In genomic region chr8:47989211-47989610, GRCm38 (mm10) we compare ENCODE assay signal across 9 mouse cellular contexts. TPM values are rescaled to one million over a fixed set of nuclear protein-coding genes. Genes with fewer than 3 reads are reported as not detected.
DNase-seq lines count a peak whose midpoint lies in the region; ATAC-seq and TF ChIP-seq lines count a peak whose summit lies in the region.
"Had no signal": no experiment of that assay in that cellular context is flagged by ENCODE, and none has a peak within 500 bp of the region (broad histone marks: within the 10 kb centered on the region; RNA-seq: fewer than 3 reads in every experiment).

No protein-coding gene starts in this region.

- H3K4me2 ChIP-seq in kidney, embryonic 14.5 days (replicated peaks; ENCODE audit: low read depth, low read length): peak overlapping the region; percentile 96
- peak overlapping the region; percentile 98 for H3K4me2 ChIP-seq in hindbrain, embryonic 15.5 days
- peak overlapping the region; percentile 96 for H3K4me2 ChIP-seq in midbrain, embryonic 15.5 days

- peak overlapping the region; percentile 88 for H3K4me3 ChIP-seq in kidney, embryonic 14.5 days (ENCODE audit: low read length)
- H3K4me3 ChIP-seq in bone marrow macrophage, adult 2 months (ENCODE audit: insufficient read depth, low read length): peak overlapping the region; percentile 78
- H3K4me3 ChIP-seq in hindbrain, embryonic 15.5 days: peak overlapping the region; percentile 90
- H3K4me3 ChIP-seq in midbrain, embryonic 15.5 days: peak overlapping the region; percentile 68

- peak overlapping the region; percentile 84; the same call in 1 of the 2 replicates for H3K27ac ChIP-seq in kidney, embryonic 14.5 days (ENCODE audit: low read depth, low read length)
- no peak overlapping the region for H3K27ac ChIP-seq in bone marrow macrophage, adult 2 months (ENCODE audit: insufficient read depth, low read depth, low read length)
- H3K27ac ChIP-seq in hindbrain, embryonic 15.5 days (replicated peaks): no peak overlapping the region
- H3K27ac ChIP-seq in midbrain, embryonic 15.5 days: no peak overlapping the region

- H3K9me3 ChIP-seq in kidney, embryonic 14.5 days (ENCODE audit: control insufficient read depth, low read length): no peaks in the 10 kb centered on the region
- H3K9me3 ChIP-seq in hindbrain, embryonic 15.5 days: no peaks in the 10 kb centered on the region
- no peaks in the 10 kb centered on the region for H3K9me3 ChIP-seq in midbrain, embryonic 15.5 days

- H3K36me3 ChIP-seq in kidney, embryonic 14.5 days (ENCODE audit: control insufficient read depth, insufficient read depth, low read length): no peaks in the 10 kb centered on the region
- no peaks in the 10 kb centered on the region for H3K36me3 ChIP-seq in hindbrain, embryonic 15.5 days
- no peaks in the 10 kb centered on the region for H3K36me3 ChIP-seq in midbrain, embryonic 15.5 days (replicated peaks)

- DNase-seq in kidney, adult 18-20 months: no peak
- DNase-seq in gastrocnemius, postnatal 36 days: no peak
- no peak for DNase-seq in retina, postnatal 1 day
- no peak for DNase-seq in cerebellum, postnatal 10 days

- intact Hi-C loops in gastrocnemius, postnatal 36 days (cut with DNase I): no loop called here

- ATAC-seq in kidney, embryonic 14.5 days (ENCODE audit: low FRiP score, low TSS enrichment): no peak
- no peak for ATAC-seq in hindbrain, embryonic 15.5 days (ENCODE audit: low FRiP score, low read depth)
- ATAC-seq in midbrain, embryonic 15.5 days (replicated peaks): no peak

- H3K9ac ChIP-seq in kidney, embryonic 14.5 days (ENCODE audit: low read depth, low read length): peak overlapping the region; percentile 96
- H3K9ac ChIP-seq in hindbrain, embryonic 15.5 days: peak overlapping the region; percentile 86
- peak overlapping the region; percentile 67 for H3K9ac ChIP-seq in midbrain, embryonic 15.5 days

- no peak for TF ChIP-seq POLR2A in bone marrow macrophage, adult 2 months (IDR thresholded peaks at IDR 0.05; ENCODE audit: borderline replicate concordance, low read depth, low read length)

- TF ChIP-seq CTCF in bone marrow macrophage, adult 2 months (IDR thresholded peaks at IDR 0.05; ENCODE audit: low read depth, low read length): no peak

- WGBS in kidney, embryonic 14.5 days: 10% methylated on average over 8 of the region's 8 CpGs
- 16% methylated on average over 8 of the region's 8 CpGs for WGBS in hindbrain, embryonic 15.5 days
- 21% methylated on average over 8 of the region's 8 CpGs for WGBS in midbrain, embryonic 15.5 days

- no peaks in the 10 kb centered on the region for H3K27me3 ChIP-seq in kidney, embryonic 14.5 days (ENCODE audit: control insufficient read depth, insufficient read depth, low read length)
- H3K27me3 ChIP-seq in hindbrain, embryonic 15.5 days: no peaks in the 10 kb centered on the region
- H3K27me3 ChIP-seq in midbrain, embryonic 15.5 days (replicated peaks): no peaks in the 10 kb centered on the region
- H3K27me3 ChIP-seq: Patski had no signal

- peaks cover 42% of the 10 kb centered on the region; the same call in 1 of the 2 replicates for H3K4me1 ChIP-seq in kidney, embryonic 14.5 days (ENCODE audit: control insufficient read depth, insufficient read depth, low read length)
- no peaks in the 10 kb centered on the region for H3K4me1 ChIP-seq in bone marrow macrophage, adult 2 months (ENCODE audit: control insufficient read depth, insufficient read depth, low read length)
- peaks cover 35% of the 10 kb centered on the region for H3K4me1 ChIP-seq in hindbrain, embryonic 15.5 days (replicated peaks)
- peaks cover 34% of the 10 kb centered on the region for H3K4me1 ChIP-seq in midbrain, embryonic 15.5 days

RNA-seq across cellular contexts. Expression of gene Wwc2, which starts 1.5 kb away (rescaled TPM):
- 14.5 and 18.5 TPM in 2 replicates for polyA plus RNA-seq in kidney, embryonic 14.5 days (2014; fragmentation: Nextera tagmentation; extraction: Ambion mirVana)
- 7.5 and 8.7 TPM in 2 replicates for polyA plus RNA-seq in bone marrow macrophage, adult 2 months (2012; ENCODE audit: insufficient read depth, insufficient read length, missing spikeins)
- polyA plus RNA-seq in hindbrain, embryonic 15.5 days (2015; fragmentation: Nextera tagmentation; extraction: Ambion mirVana): 6.0 and 7.2 TPM in 2 replicates
- 5.6 and 5.9 TPM in 2 replicates for polyA plus RNA-seq in midbrain, embryonic 15.5 days (2015; fragmentation: Nextera tagmentation; extraction: Ambion mirVana)
- total RNA-seq in gastrocnemius, postnatal 36 days (2021): 1 to 10 TPM; 5.6 to 6.4 TPM
